Mouse (Mus musculus) spleen, adult 2 months (tissue): ENCODE results near the gene Rcan2.

Source experiments
- CTCF ChIP-seq: fragments of 200-500 bp; IDR thresholded peaks from 2 replicates; pipeline ENCODE4 v1.5.1; 2011; ENCODE audit warnings: mild to moderate bottlenecking, inconsistent platforms; ENCODE audit not compliant: insufficient read depth, insufficient read length, insufficient replicate concordance; ENCODE audit errors: extremely low read depth
- POLR2A ChIP-seq: fragments of 200-500 bp; IDR thresholded peaks from 2 replicates; pipeline ENCODE4 v1.6.1; 2011; ENCODE audit warnings: low read depth, low read length, inconsistent platforms

GRCm38 (mm10) chr17:43917143-43917542, 116.0 kb downstream of the Rcan2 start:
- no peak for TF ChIP-seq POLR2A
- no peak for TF ChIP-seq CTCF
